Mouse (Mus musculus): ENCODE measurements around the gene Ankrd11.

GRCm38 (mm10) chr8:122966638-122967037 lies 75.4 kb downstream of the Ankrd11 start:
- no peak for TF ChIP-seq POLR2A (IDR thresholded peaks at IDR 0.05; ENCODE audit: insufficient read length, low read depth)
- no peak for TF ChIP-seq USF1 (IDR thresholded peaks at IDR 0.05; ENCODE audit: low read depth)

All from myocyte (in vitro differentiated cells).